Comparison of ENCODE assay signal across 16 mouse cellular contexts in the genomic region with DNA sequence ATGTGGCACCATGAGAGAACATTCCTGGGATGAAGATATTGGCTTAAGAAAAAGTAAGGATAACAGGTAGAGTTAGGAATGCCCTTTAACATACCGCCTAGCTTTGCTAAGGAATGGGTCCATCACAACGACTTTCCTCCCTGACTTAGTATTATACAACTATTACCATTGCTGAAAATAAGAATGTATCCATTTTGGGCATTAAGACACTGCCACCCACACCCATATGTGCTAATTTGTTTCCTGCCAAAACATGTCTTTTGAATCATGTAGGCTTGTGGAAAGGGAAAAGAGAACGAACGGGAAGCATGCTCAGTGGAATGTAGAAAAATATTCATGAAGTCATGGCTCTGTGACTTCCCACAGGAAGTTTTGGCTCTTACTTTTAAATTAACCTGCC.
DNase-seq lines count a peak whose midpoint lies in the region; TF ChIP-seq lines count a peak whose summit lies in the region.
"Had no signal": no experiment of that assay in that cellular context is flagged by ENCODE, and none has a peak within 500 bp of the region (broad histone marks: within the 10 kb centered on the region; RNA-seq: fewer than 3 reads in every experiment).

No protein-coding gene starts in this region.

- DNase-seq in kidney, adult 11 months: peak; percentile 7
- DNase-seq in kidney, postnatal 4 days: no peak
- DNase-seq in brain, adult 2 months (ENCODE audit: low read depth, low spot score): peak; percentile 81
- peak; percentile 74 to 89 for DNase-seq in layer of hippocampus, adult 2 months (ENCODE audit: low spot score in 2 of 2)
- DNase-seq in left cerebral cortex, postnatal 14 days (ENCODE audit: low spot score in 2 of 2): peak; percentile 49 to 66
- no peak for DNase-seq in ovary, postnatal 36 days (ENCODE audit: low spot score)
- DNase-seq in retina, embryonic 14.5 days (ENCODE audit: low spot score): no peak
- DNase-seq in adrenal gland, postnatal 36 days: no peak
- DNase-seq: cerebellum, adult 11 months; cerebellum, postnatal 36 days; liver; lung, adult 2 months had no signal

- H3K27ac ChIP-seq in layer of hippocampus, adult 2 months: peak overlapping the region; percentile 83
- H3K27ac ChIP-seq: embryonic facial prominence, embryonic 12.5 days; heart, embryonic 13.5 days; midbrain, embryonic 13.5 days had no signal

- TF ChIP-seq CTCF in layer of hippocampus, adult 2 months (conservative IDR thresholded peaks at IDR 0.05): no peak

- no peak overlapping the region for H3K4me3 ChIP-seq in layer of hippocampus, adult 2 months
- H3K4me3 ChIP-seq: embryonic facial prominence, embryonic 12.5 days; heart, embryonic 13.5 days; midbrain, embryonic 13.5 days; myocyte had no signal

- intact Hi-C loops in left cerebral cortex, postnatal 14 days (cut with DNase I): no loop called here

Comparison
In these comparisons a context has a peak if more than half of its experiments do, and no peak if none do; other contexts are left out.
1. DNase-seq: peak in kidney, adult 11 months (single experiment), brain, adult 2 months (single experiment), layer of hippocampus, adult 2 months (2 of 2) and left cerebral cortex, postnatal 14 days (2 of 2); none in kidney, postnatal 4 days (0 of 2), ovary, postnatal 36 days (single experiment), retina, embryonic 14.5 days (single experiment) and adrenal gland, postnatal 36 days (0 of 2).